Mouse (Mus musculus) forelimb bud, embryonic 11.5 days (tissue): Measurements from ENCODE around the gene Ckap5.

Source experiments
- DNase-seq: peaks from one replicate; pipeline ENCODE4 v3.0.0-alpha.2; 2012; ENCODE audit warnings: low read depth, low spot score

Ckap5 gene

DNA sequence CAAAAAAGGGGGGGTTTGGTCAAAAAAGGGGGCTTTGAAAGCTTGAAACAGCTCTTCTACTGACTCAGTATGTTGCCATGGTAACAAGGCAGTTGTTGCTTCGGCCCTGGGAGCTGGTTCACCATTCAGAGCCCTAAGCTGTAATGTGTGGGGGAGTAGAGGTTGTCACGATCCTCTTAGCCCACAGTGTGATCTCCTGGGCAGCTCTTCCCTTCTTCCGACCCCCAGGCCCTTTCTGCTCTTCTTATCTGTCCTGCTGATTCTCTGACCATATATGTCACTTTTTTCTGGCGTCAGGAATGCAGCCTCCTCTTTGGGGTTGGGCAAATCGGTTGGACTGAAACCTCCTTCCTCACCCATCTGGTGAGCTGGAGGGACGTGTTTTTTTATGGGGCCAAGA lies 126.3 kb downstream of the Ckap5 start:
- DNase-seq = no peak

DNA sequence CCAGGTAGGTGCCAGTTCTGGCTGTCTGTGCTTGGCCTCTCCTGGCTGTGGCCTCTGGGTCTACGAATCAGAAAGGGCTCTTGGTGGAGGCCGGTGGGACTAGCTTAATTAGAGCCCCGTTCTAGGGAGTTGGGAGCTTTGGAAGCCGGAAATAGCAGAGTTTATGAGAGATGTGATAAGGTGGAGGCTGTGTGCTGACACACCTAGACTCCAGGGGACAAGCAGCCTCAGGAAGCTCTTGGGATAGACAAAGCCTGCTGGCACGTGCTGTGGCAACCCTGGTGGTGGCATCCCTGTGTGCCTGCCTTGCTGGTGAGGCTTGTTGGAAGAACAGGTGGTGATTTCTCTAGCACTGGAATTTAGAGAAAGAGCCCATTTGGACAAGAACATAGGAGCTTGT lies 128.8 kb downstream of the Ckap5 start:
- DNase-seq = no peak

DNA sequence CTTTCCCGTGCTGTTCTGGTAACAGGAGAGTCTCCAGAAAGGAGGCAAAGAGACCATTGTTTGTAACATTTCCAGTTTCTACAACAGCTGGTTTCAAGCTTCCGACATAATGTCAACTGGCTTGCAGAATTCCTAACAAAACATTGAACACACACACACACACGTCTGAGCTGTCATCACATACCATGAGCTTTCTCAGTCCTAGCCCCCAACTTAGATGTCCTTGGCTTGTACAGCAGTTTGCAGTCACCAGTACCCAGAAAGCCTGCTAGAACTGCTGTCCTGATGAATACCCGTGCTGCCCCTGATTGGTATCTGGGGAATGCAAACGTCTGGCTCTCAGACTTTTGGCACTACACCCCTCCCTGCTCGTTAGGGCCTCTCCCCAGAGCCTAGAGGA lies 129.3 kb downstream of the Ckap5 start:
- DNase-seq = no peak

- no peak for DNase-seq
Observed at GRCm38 (mm10) chr2:91656774-91657173, 130.2 kb downstream of the Ckap5 start.

DNA sequence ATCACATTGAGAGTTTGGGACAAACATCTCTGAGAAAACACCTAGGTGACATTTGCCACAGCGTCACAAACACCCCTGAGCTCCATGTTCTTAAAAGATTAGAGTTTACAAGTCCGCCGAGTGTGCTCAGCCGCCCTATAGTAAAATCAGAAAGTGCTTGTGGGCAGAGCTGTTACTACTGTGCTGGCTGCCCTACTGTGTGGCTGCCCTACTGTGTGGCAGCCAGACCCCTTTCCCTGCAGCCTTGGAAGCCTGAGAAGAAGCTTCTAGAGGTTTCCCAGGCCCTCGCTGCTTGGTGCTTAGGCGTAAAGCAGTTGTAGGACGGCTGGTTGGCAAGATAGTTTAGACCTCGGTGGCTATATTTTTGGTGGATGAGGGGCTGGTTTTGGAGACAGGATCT lies 133.1 kb downstream of the Ckap5 start:
- DNase-seq = no peak

GRCm38 (mm10) chr2:91660981-91661380 lies 134.4 kb downstream of the Ckap5 start:
- DNase-seq = no peak

DNA sequence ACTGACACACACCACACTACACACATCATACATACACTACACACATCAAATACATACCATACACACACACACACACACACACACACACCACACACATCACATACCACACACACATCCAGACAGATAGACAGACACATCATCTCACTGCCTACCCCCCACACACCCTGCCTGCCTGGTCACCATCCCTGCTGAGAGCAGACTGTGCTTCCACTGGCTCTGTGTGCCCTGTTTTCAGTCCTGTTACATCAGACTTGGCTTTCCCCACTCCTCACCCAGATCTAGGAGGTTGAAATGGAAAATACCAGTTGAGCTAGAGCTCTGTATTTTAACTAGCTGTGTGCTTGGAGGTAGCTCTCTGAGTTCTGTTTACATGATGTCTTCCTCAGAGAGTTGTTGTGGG lies 138.2 kb downstream of the Ckap5 start:
- no peak for DNase-seq

GRCm38 (mm10) chr2:91666386-91666910 lies 139.9 kb downstream of the Ckap5 start:
- no peak for DNase-seq

GRCm38 (mm10) chr2:91667747-91668146 lies 141.2 kb downstream of the Ckap5 start:
- no peak for DNase-seq

- no peak for DNase-seq
Observed at GRCm38 (mm10) chr2:91669326-91669725, 142.8 kb downstream of the Ckap5 start.

GRCm38 (mm10) chr2:91670038-91670437 lies 143.5 kb downstream of the Ckap5 start:
- DNase-seq = no peak
